Mouse (Mus musculus) forebrain, embryonic 16.5 days (tissue): Measurements from ENCODE around the gene Cds2. TPM values are rescaled to one million over a fixed set of nuclear protein-coding genes. Genes with fewer than 3 reads are reported as not detected.
"Not testable (repeated sequence)": the region's sequence is repeated elsewhere in the genome, so short reads cannot be mapped to it uniquely, and the experiment has no call there.

Experiments used
- ATAC-seq: fragments of 200-750 bp; cut with Nextera tagmentation; 2 replicates; pipeline ENCODE4 v1.8.0; 2017; ENCODE audit warnings: mild to moderate bottlenecking, moderate library complexity
- H3K27ac ChIP-seq: fragments of 300-500 bp; sonication (generic); 2 replicates; pipeline ENCODE4 v1.5.1; 2014; ENCODE audit warnings: low read length, control low read depth
- H3K27me3 ChIP-seq: fragments of 300-500 bp; sonication (generic); replicated peaks from 2 replicates; pipeline ENCODE4 v1.6.1; 2014; ENCODE audit warnings: low read length; ENCODE audit not compliant: control insufficient read depth, insufficient read depth
- H3K36me3 ChIP-seq: fragments of 300-500 bp; sonication (generic); 2 replicates; pipeline ENCODE4 v1.6.1; 2014; ENCODE audit not compliant: control insufficient read depth, insufficient read depth
- H3K4me1 ChIP-seq: fragments of 300-500 bp; sonication (generic); replicated peaks from 2 replicates; pipeline ENCODE4 v1.6.1; 2014; ENCODE audit warnings: low read length; ENCODE audit not compliant: control insufficient read depth, insufficient read depth
- H3K4me2 ChIP-seq: fragments of 300-500 bp; sonication (generic); 2 replicates; pipeline ENCODE4 v1.6.1; 2014; ENCODE audit warnings: mild to moderate bottlenecking, low read length, control low read depth
- H3K4me3 ChIP-seq: fragments of 300-500 bp; sonication (generic); replicated peaks from 2 replicates; pipeline ENCODE4 v1.5.1; 2014; ENCODE audit warnings: mild to moderate bottlenecking, low read length, control low read depth
- H3K9ac ChIP-seq: fragments of 300-500 bp; sonication (generic); replicated peaks from 2 replicates; pipeline ENCODE4 v1.6.1; 2014; ENCODE audit warnings: low read depth, low read length, control low read depth
- H3K9me3 ChIP-seq: fragments of 300-500 bp; sonication (generic); 2 replicates; pipeline ENCODE4 v1.6.1; 2016; ENCODE audit warnings: low read length; ENCODE audit not compliant: control insufficient read depth
- WGBS: fragments of 180-500 bp; shearing (Covaris S2); extraction: QIAGEN DNeasy Blood & Tissue Kit; methylation state at CpG from one replicate; pipeline ENCODE4 v1.1.7; 2014; 5-methylcytosine and 5-hydroxymethylcytosine counted together
- polyA plus RNA-seq: library from polyadenylated mRNA; unstranded; fragments of >200 nt; fragmentation: Nextera tagmentation; extraction: Ambion mirVana; gene quantifications from 2 replicates; pipeline ENCODE4 v1.2.1, GENCODE M21; 2015

The Cds2 gene
- polyA plus RNA-seq, 1 experiment from 2014 or later, result 27.9 TPM

- no peak for ATAC-seq
- no peaks in the 10 kb centered on the region for H3K9me3 ChIP-seq
- H3K27ac ChIP-seq, result no peak overlapping the region
- H3K27me3 ChIP-seq, result no peaks in the 10 kb centered on the region
- 95% methylated on average over 7 of the region's 7 CpGs for WGBS
- H3K9ac ChIP-seq, result no peak overlapping the region
- no peaks in the 10 kb centered on the region for H3K4me1 ChIP-seq
- H3K4me2 ChIP-seq, result no peak overlapping the region
- no peak overlapping the region for H3K4me3 ChIP-seq
- H3K36me3 ChIP-seq, result peaks cover 10% of the 10 kb centered on the region
These were observed 42.2 kb downstream of the Cds2 start for GRCm38 (mm10) chr2:132305165-132305564.

- no peak overlapping the region for H3K27ac ChIP-seq
- WGBS, result 56% methylated on average over 4 of the region's 4 CpGs
- H3K4me1 ChIP-seq, result no peaks in the 10 kb centered on the region
- H3K27me3 ChIP-seq, result no peaks in the 10 kb centered on the region
- ATAC-seq, result no peak
- H3K9me3 ChIP-seq, result no peaks in the 10 kb centered on the region
- H3K9ac ChIP-seq, result no peak overlapping the region
- H3K4me2 ChIP-seq, result no peak overlapping the region
- H3K4me3 ChIP-seq, result no peak overlapping the region
- H3K36me3 ChIP-seq, result peaks cover 10% of the 10 kb centered on the region
These were observed 43.0 kb downstream of the Cds2 start for GRCm38 (mm10) chr2:132305988-132306387.

GRCm38 (mm10) chr2:132307213-132307843, 44.4 kb downstream of the Cds2 start:
- Histone ChIP-seq H3K9ac (no peak overlapping the region), H3K27ac (no peak overlapping the region), H3K4me3 (no peak overlapping the region), H3K4me1 (no peaks in the 10 kb centered on the region), H3K9me3 (no peaks in the 10 kb centered on the region), H3K4me2 (no peak overlapping the region), H3K27me3 (no peaks in the 10 kb centered on the region), H3K36me3 (peaks cover 8% of the 10 kb centered on the region)
- ATAC-seq, result no peak
- WGBS, result 93% methylated on average over 11 of the region's 11 CpGs

GRCm38 (mm10) chr2:132308829-132309228, 45.9 kb downstream of the Cds2 start:
- Histone ChIP-seq H3K9ac (no peak overlapping the region), H3K9me3 (no peaks in the 10 kb centered on the region), H3K27ac (no peak overlapping the region), H3K36me3 (peaks cover 8% of the 10 kb centered on the region), H3K4me1 (no peaks in the 10 kb centered on the region), H3K4me2 (no peak overlapping the region), H3K4me3 (no peak overlapping the region), H3K27me3 (no peaks in the 10 kb centered on the region)
- WGBS, result 92% methylated on average over 6 of the region's 6 CpGs
- no peak for ATAC-seq

- no peak overlapping the region for H3K4me2 ChIP-seq
- no peaks in the 10 kb centered on the region for H3K27me3 ChIP-seq
- 96% methylated on average over 6 of the region's 6 CpGs for WGBS
These were observed 46.5 kb downstream of the Cds2 start for GRCm38 (mm10) chr2:132309398-132309930.

GRCm38 (mm10) chr2:132312616-132313015, 49.7 kb downstream of the Cds2 start:
- no peak overlapping the region for H3K4me3 ChIP-seq
- no peaks in the 10 kb centered on the region for H3K4me1 ChIP-seq
- no peaks in the 10 kb centered on the region for H3K27me3 ChIP-seq
- no peak overlapping the region for H3K4me2 ChIP-seq
- no peaks in the 10 kb centered on the region for H3K9me3 ChIP-seq
- H3K27ac ChIP-seq, result no peak overlapping the region
- H3K9ac ChIP-seq, result no peak overlapping the region
- WGBS, result 82% methylated on average over 5 of the region's 5 CpGs
- ATAC-seq, result no peak
- H3K36me3 ChIP-seq, result peaks cover 8% of the 10 kb centered on the region

More at GRCm38 (mm10) chr2:132309398-132309930, 46.5 kb downstream of the Cds2 start:
- no peak overlapping the region for H3K9ac ChIP-seq
- peaks cover 8% of the 10 kb centered on the region for H3K36me3 ChIP-seq
- H3K4me3 ChIP-seq, result no peak overlapping the region
- H3K27ac ChIP-seq, result no peak overlapping the region
- ATAC-seq, result no peak
- H3K9me3 ChIP-seq, result no peaks in the 10 kb centered on the region
- H3K4me1 ChIP-seq, result no peaks in the 10 kb centered on the region

GRCm38 (mm10) chr2:132313568-132313967, 50.6 kb downstream of the Cds2 start:
- Histone ChIP-seq H3K9me3 (no peaks in the 10 kb centered on the region), H3K9ac (no peak overlapping the region), H3K4me2 (no peak overlapping the region), H3K36me3 (peaks cover 8% of the 10 kb centered on the region), H3K27ac (no peak overlapping the region), H3K4me3 (no peak overlapping the region), H3K27me3 (no peaks in the 10 kb centered on the region), H3K4me1 (no peaks in the 10 kb centered on the region)
- 0 out of 2 replicates have a peak, but pooled peaks have one; percentile 13 for ATAC-seq
- 93% methylated on average over 2 of the region's 2 CpGs for WGBS

GRCm38 (mm10) chr2:132314057-132314456, 51.1 kb downstream of the Cds2 start:
- H3K36me3 ChIP-seq, ATAC-seq, H3K4me3 ChIP-seq, H3K9me3 ChIP-seq, H3K27ac ChIP-seq, H3K27me3 ChIP-seq, H3K4me2 ChIP-seq, H3K9ac ChIP-seq, H3K4me1 ChIP-seq: not testable (repeated sequence)
- WGBS, result 90% methylated on average over 8 of the region's 8 CpGs

- WGBS, result 45% methylated on average over 8 of the region's 8 CpGs
- Histone ChIP-seq H3K36me3 (no peaks in the 10 kb centered on the region), H3K9me3 (no peaks in the 10 kb centered on the region), H3K4me3 (no peak overlapping the region), H3K27me3 (no peaks in the 10 kb centered on the region), H3K4me1 (no peaks in the 10 kb centered on the region), H3K9ac (no peak overlapping the region), H3K4me2 (no peak overlapping the region), H3K27ac (no peak overlapping the region)
- ATAC-seq, result peak; percentile 82
These were observed 53.3 kb downstream of the Cds2 start for GRCm38 (mm10) chr2:132316041-132316808.
